Mouse (Mus musculus): ENCODE results near the gene Lrrtm4. TPM values are rescaled to one million over a fixed set of nuclear protein-coding genes. Genes with fewer than 3 reads are reported as not detected.

Lrrtm4 gene
- total RNA-seq, 2 experiments from 2014 or later: 0.86 to 0.98 TPM

DNA sequence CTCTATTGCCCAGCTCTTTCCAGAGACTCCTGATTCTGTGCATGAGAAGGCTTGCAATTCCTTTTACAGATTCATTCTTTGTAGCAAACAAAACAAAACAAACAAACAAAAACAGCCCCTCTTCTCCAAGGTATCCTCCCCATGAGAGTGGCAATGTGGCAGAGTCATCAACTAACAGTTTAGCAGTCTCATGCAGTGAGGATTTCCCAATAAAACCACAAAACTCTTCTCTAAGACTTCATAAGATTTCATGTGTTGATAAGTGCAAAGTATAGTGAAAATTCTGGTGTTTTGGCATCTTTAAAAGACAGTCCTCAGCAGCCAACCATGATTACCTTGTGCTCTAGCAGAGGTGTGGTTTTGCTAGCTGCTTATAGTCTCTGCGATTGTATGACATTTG is 284.9 kb downstream of the Lrrtm4 start:
- no peak for DNase-seq (ENCODE audit: low spot score in 2 of 2)

- no peak for DNase-seq (ENCODE audit: low spot score in 2 of 2)
Observed at GRCm38 (mm10) chr6:80328391-80328790, 309.7 kb downstream of the Lrrtm4 start.

DNA sequence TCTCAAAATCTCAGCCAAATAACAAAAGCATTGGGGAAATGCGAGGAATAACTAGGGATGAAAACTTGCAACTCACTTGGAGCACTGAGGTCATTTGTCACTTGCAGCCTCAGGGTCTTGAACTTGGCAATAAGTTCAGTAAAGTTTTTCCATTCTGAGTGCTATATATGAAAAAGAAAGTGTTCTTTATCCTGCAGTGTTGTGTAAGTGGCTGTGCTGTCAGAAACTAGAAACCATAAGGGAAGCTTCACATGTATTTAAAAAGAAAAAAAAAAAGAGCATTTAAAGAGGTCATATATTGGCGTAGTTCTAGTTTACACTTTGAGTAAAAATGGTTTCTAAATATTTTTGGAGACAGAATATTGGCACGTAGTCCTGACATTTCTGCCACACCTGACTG is 313.1 kb downstream of the Lrrtm4 start:
- DNase-seq (ENCODE audit: low spot score in 2 of 2): no peak

GRCm38 (mm10) chr6:80352307-80352706 is 333.6 kb downstream of the Lrrtm4 start:
- no peak for DNase-seq (ENCODE audit: low spot score in 2 of 2)

GRCm38 (mm10) chr6:80357092-80357491 is 338.4 kb downstream of the Lrrtm4 start:
- DNase-seq (ENCODE audit: low spot score in 2 of 2): no peak

DNA sequence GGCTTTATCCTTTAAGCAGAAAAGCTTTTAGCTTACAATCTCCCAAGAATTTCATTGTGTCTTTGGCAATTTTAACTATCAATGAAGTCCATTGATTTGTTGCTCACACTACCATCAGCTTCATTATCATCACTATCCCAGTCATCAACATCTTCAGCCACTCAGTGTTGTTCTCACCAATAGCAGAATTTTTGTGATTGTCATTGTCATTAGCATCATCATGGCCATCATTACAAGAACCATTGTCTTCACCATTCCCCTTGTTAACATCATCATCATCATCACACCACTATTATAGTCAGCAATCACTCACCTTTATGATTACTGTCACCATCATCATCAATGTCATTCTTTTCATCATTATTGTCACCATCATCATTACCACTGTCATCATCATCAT is 344.9 kb downstream of the Lrrtm4 start:
- DNase-seq (ENCODE audit: low spot score in 2 of 2): no peak

GRCm38 (mm10) chr6:80366532-80366931 is 347.9 kb downstream of the Lrrtm4 start:
- DNase-seq (ENCODE audit: low spot score in 2 of 2): no peak

- DNase-seq (ENCODE audit: low spot score in 2 of 2): no peak
Observed at GRCm38 (mm10) chr6:80389571-80389970, 370.9 kb downstream of the Lrrtm4 start.

DNA sequence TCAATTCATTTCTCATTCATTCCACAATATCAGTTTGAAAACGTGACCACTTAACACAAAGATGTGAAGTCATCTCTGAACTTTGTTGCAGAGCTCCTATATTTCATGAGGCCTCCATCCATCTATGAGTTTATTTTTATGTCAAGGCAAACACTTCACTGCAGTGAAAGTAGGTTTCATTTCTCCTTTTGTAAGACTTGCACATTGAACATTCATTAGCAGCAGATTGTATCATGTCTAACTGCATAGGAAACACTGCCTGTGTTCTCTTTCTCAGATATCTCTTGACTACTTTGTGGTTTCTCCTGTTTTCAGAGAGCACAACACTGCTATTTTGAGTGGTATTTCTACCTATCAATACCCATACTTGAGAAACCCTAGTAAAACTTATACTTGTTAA is 388.1 kb downstream of the Lrrtm4 start:
- no peak for DNase-seq (ENCODE audit: low spot score in 2 of 2)

GRCm38 (mm10) chr6:80440135-80440534 is 421.5 kb downstream of the Lrrtm4 start:
- DNase-seq (ENCODE audit: low spot score in 2 of 2): no peak

GRCm38 (mm10) chr6:80470546-80470945 is 451.9 kb downstream of the Lrrtm4 start:
- DNase-seq (ENCODE audit: low spot score in 2 of 2): no peak

DNA sequence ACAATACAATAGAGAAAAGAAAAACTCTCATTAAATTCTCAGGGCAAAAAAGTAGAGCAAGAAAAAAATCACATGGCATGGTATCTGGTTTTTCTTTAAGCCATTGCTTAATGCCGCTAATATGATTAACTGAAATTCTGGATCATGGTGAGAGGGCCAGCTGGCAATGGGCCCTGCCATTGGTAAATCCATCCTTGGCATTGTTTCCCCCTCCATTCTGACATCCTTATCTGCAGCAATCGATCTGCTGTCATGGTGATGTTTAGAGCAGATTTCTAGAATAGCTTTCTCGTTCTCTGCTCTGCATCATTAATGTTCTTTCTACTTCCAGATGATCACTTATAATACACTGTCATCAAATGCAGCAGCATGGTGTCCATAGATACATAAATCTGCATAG is 457.5 kb downstream of the Lrrtm4 start:
- no peak for DNase-seq (ENCODE audit: low spot score in 2 of 2)

DNA sequence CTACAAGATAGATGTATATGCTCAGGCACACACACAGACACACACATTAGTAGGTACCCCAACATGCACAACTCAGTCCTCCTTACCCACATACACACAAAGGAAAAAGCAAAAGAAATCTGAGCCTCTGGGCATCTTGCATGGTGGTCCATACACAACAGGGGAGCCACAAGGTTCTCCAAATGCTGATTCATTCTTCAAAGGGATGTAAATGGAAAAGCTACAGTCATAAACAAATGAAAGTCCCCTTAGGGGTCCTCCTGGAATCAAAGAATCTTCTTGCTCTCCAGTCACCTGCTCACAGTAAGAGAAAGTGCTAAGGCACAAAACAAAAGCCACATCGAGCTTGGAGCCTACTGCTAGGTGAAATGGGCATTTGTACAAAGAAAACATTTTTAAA is 526.3 kb downstream of the Lrrtm4 start:
- no peak for DNase-seq (ENCODE audit: low spot score in 2 of 2)

DNA sequence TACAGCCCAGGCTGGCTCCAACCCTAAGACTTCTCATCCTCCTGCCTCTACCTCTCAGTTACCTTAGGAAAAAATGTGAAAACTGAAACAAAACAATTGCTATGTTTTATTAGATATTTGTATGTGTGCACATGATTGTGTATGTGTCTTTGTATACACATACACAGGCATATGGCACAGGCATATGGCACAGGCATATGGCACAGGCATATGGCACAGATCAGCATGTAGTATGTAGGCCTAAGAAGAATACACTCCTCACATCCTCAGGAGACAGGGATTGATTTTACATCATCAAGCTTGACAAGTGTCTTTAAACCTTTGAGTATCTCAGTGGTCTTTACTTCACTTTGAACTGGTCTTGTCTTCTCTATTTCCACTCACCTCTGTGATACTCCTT is 531.2 kb downstream of the Lrrtm4 start:
- DNase-seq (ENCODE audit: low spot score in 2 of 2): no peak

GRCm38 (mm10) chr6:80553398-80553797 is 534.7 kb downstream of the Lrrtm4 start:
- no peak for DNase-seq (ENCODE audit: low spot score in 2 of 2)

DNA sequence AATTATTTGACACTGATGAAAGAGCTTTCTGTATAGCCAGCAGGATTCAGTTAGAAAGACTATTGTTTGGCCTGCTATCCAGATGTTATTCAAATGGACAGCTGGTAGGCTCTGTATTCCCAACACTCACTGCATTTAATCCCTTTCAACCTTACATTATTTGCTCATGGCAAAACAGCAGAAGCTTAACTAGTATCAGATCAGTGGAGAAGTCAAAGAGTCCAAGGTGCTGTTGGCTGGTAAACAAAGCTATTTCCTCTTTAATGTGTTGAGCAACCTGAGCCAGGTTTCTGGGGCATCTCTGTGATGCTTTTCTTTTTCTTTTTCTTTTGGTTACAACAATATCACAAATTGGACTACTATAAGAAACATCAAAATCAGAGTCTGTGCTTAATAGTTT is 536.3 kb downstream of the Lrrtm4 start:
- no peak for DNase-seq (ENCODE audit: low spot score in 2 of 2)

- DNase-seq (ENCODE audit: low spot score in 2 of 2): no peak
Observed at GRCm38 (mm10) chr6:80577227-80577626, 558.5 kb downstream of the Lrrtm4 start.

DNA sequence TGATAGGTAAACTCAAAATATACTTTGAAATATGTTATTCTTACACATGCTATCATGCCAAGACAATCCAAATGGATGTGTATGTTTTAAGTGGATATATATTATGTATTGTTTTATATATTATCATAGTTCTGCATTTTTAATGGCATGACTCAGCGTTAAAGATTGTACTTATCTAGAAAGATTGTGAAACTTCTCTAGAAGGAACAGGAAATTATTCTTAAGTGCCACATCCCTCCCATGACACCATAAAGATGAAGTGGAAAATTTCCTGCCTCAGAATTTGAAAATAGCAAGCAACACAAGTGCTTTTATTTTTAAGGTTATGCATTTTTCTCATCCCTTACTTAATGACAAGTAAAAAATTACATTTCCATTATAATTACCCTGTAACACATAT is 563.5 kb downstream of the Lrrtm4 start:
- no peak for DNase-seq (ENCODE audit: low spot score in 2 of 2)

GRCm38 (mm10) chr6:80589776-80590175 is 571.1 kb downstream of the Lrrtm4 start:
- no peak for DNase-seq (ENCODE audit: low spot score in 2 of 2)

DNA sequence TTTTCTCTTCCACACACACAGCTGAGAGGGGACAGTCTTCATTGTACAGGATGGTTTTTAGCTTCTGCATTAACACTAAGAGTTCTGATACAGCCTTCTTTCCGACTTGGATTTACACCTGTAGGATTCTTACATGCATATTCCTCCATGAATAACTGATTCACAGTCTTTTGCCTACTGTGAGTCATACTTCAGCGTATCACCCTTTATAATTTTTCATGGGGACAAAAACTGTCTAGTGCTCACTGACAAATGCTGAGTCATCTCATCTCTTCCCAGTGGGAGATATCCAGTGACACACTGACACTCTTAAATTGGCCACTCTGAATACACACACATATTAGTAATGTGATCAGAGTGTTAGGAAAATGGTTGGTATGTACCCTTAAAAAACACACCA is 600.8 kb downstream of the Lrrtm4 start:
- DNase-seq (ENCODE audit: low spot score in 2 of 2): no peak

DNA sequence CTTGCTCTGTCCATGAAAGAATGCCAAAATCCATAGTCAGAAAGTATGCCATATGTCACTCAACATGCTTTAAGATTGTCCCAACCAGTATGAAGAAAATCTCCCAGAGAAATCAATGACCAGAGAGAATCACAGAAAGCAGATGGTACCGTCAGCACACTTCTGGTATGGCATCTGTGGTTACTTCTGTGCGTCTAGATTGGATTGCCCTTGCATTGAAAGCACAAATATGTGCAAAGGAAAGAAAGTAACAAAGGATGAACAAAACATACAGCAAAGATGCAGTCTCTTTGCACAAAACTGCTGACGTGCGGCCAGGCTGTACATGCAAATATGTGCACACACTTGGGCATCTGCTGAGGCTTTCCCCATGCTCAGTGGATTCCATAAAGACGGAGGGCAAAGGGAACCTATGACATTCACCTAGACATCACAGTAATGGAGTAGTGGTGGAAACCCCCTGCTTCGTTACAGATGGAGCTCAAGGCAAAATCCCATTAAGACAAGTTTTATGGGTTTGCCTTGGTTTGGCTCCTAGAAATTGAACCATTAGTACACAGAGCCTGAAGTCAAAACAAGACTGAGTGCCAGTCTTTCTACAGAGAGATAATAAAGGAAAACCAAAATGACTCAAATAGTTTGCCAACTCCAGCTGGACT is 604.1 kb downstream of the Lrrtm4 start:
- DNase-seq (ENCODE audit: low spot score in 2 of 2): no peak

DNA sequence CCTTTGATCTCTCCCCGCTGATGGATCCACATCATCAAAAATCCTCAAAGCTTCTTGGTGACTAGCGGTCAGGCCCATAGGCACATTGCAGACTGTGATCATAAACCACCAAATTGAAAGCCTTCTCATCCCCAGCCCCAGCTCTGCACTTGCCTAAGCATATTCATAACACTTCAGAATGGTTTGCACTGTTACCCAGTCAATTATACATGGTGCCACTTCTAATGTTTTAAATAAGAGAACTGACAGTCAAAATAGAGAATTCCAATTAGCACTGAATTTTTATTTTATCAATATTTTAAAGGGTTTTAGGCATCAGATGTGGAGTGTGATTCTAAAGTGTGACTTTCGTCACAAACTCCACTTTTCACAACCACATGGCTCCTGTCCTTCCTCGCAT is 606.8 kb downstream of the Lrrtm4 start:
- DNase-seq (ENCODE audit: low spot score in 2 of 2): no peak

GRCm38 (mm10) chr6:80662729-80663128 is 644.1 kb downstream of the Lrrtm4 start:
- DNase-seq (ENCODE audit: low spot score in 2 of 2): no peak

DNA sequence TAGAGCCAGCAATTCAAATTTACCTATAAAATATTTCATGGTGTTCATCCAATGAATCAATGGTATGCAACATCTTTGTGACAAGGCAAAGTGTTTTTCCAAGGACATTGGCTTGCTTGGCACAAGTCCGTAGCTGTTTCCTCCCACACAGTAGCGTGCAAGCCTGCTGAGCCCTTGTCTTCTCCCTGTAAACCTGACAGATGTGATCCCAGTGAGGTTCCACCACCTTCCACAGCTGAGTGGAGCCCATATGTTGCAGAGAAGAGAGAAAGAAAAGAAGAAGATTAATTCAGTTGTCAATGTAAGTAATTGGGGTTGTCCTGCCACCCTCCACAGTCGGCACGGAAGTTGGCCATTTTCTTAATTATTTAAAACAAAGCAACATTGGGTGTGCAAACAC is 645.4 kb downstream of the Lrrtm4 start:
- no peak for DNase-seq (ENCODE audit: low spot score in 2 of 2)

All from gastrocnemius, postnatal 4 days (tissue).